Mouse (Mus musculus) mature B cell (primary cell): ENCODE results near the gene Rpl3.
"Not testable (repeated sequence)": the region's sequence is repeated elsewhere in the genome, so short reads cannot be mapped to it uniquely, and the experiment has no call there.

ENCODE experiments used
- in situ Hi-C: fragments of 300-500 bp; cut with MboI; formaldehyde crosslinking; loops from 2 replicates; pipeline ENCODE4 v1.14.3; 2019

The Rpl3 gene

GRCm38 (mm10) chr15:80091121-80091955 is at the start of gene Rpl3, which contains the start of gene Syngr1:
Gene Rpl3, minus strand, starts transcription at chr15:80091868.
Gene Syngr1, plus strand, starts transcription at chr15:80091334.
- in situ Hi-C loops = no loop called here

- in situ Hi-C loops = no loop called here
Measured at GRCm38 (mm10) chr15:80140878-80141277, 49.2 kb upstream of the Rpl3 start.

GRCm38 (mm10) chr15:80140302-80140701 is 48.6 kb upstream of the Rpl3 start:
- in situ Hi-C loops = no loop called here

GRCm38 (mm10) chr15:80137945-80138791 is 46.5 kb upstream of the Rpl3 start:
- in situ Hi-C loops = no loop called here

GRCm38 (mm10) chr15:80136645-80137044 is 45.0 kb upstream of the Rpl3 start:
- in situ Hi-C loops = no loop called here

GRCm38 (mm10) chr15:80135499-80135898 is 43.8 kb upstream of the Rpl3 start:
- in situ Hi-C loops = no loop called here

GRCm38 (mm10) chr15:80134450-80134847 is 42.8 kb upstream of the Rpl3 start:
- in situ Hi-C loops = no loop called here

GRCm38 (mm10) chr15:80133682-80134449 is 42.2 kb upstream of the Rpl3 start:
- in situ Hi-C loops = no loop called here

- in situ Hi-C loops = no loop called here
Measured at GRCm38 (mm10) chr15:80132993-80133586, 41.4 kb upstream of the Rpl3 start, which contains the start of gene Tab1. Gene Tab1, plus strand, starts transcription at chr15:80133127.

- in situ Hi-C loops = no loop called here
Measured at GRCm38 (mm10) chr15:80132452-80132851, 40.8 kb upstream of the Rpl3 start.

GRCm38 (mm10) chr15:80131421-80131820 is 39.8 kb upstream of the Rpl3 start:
- in situ Hi-C loops = no loop called here

- in situ Hi-C loops = no loop called here
Measured at GRCm38 (mm10) chr15:80130689-80131088, 39.0 kb upstream of the Rpl3 start.

- in situ Hi-C loops = no loop called here
Measured at GRCm38 (mm10) chr15:80129982-80130381, 38.3 kb upstream of the Rpl3 start.

- in situ Hi-C loops = no loop called here
Measured at GRCm38 (mm10) chr15:80127191-80127590, 35.5 kb upstream of the Rpl3 start.

GRCm38 (mm10) chr15:80124651-80125050 is 33.0 kb upstream of the Rpl3 start:
- in situ Hi-C loops = no loop called here

GRCm38 (mm10) chr15:80122431-80122830 is 30.8 kb upstream of the Rpl3 start:
- in situ Hi-C loops = not testable (repeated sequence)

GRCm38 (mm10) chr15:80121721-80122325 is 30.2 kb upstream of the Rpl3 start:
- in situ Hi-C loops = no loop called here

GRCm38 (mm10) chr15:80119076-80119475 is 27.4 kb upstream of the Rpl3 start:
- in situ Hi-C loops = no loop called here

- in situ Hi-C loops = no loop called here
Measured at GRCm38 (mm10) chr15:80117154-80117553, 25.5 kb upstream of the Rpl3 start.

- in situ Hi-C loops = no loop called here
Measured at GRCm38 (mm10) chr15:80115866-80116794, 24.5 kb upstream of the Rpl3 start.
